Mouse (Mus musculus): Measurements from ENCODE around the gene Nadk. TPM values are rescaled to one million over a fixed set of nuclear protein-coding genes. Genes with fewer than 3 reads are reported as not detected.
A peak's percentile ranks its signal among the peaks of the same experiment; 100 is the strongest.

Nadk gene
- total RNA-seq (2017) = 50.8 and 57.0 TPM in 2 replicates

DNA sequence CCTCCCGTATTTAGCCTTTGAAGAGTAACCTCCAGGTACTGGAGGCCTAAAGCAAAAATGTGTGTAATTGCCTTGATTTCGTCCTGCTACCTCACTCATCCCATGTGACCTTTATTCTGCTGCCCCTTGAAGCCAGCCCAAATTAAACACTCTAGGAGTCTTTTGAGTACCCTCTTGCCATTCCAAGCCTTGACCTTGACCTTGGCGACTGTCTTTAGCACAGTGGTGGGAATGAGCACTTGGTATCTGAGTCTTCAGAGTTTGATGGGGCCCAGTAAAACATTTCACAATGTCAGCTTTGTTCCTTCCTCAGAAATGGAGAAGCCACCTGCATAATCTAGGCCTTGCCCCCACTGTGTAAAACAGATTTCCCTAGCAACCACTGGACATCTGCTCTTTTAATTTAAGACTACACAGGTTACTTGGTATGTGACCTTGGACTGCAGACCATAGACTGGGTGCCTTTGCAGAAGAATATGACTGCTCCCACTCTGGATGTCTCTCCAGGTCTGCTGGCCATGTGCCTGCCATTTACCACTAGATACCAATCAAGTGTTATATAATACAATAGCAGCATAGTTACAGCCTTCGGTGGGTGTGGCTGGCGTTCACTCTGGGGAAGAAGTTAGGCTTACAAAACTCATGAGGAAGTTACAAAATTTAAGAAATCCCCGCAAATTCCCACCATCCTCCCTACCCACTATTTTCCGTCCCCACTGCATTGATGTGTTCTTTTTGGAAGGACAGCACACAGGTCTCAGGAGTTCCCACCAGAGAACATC is at the start of gene Nadk:
Nadk (plus strand) TSS at position 718 of the 782 bp plus-strand sequence.
- ATAC-seq (replicated peaks; ENCODE audit: low read depth, poor library complexity, severe bottlenecking) = peak; percentile 20

DNA sequence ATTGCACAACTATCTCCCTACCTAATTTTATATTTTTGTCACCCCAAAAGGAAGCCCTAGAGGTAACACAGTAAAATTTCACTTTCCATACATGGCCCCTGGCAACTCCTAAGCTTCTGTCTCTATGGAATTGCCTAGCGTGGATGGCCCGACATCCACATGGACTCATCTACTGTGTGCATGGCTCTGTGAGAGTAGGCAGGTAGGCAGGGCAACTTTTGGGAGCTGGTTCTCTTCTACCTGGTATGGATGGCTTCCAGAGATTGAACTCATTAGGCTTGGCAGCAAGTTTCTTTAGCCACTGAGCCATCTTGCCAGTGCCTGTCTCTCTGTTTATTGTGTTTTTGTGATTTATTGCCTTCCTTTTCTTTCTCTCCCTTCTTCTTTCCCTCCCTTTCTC is 47.4 kb upstream of the Nadk start:
- no peak for ATAC-seq (replicated peaks; ENCODE audit: low read depth, poor library complexity, severe bottlenecking)

DNA sequence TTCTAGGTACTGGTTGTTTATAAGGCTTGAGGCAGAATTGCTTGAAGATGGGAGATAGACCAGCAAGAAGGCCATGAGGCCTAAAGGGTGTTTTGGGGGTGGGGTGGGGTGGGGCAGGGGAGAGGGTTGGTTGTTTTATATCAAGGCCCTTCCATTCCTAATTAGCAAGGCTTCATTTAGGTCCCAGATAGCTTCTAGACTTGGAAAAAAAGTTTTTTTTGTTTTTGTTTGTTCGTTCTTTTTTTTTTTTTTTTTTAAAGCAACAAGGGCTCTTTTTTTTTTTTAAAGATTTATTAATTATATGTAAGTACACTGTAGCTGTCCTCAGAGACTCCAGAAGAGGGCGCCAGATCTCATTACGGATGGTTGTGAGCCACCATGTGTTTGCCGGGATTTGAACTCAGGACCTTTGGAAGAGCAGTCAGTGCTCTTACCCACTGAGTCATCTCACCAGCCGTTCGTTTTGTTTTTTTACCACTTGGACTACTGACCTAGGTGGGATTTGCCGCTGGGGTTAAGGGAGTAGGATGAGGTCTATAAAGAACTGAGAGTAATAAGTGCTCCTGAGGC is 44.1 kb upstream of the Nadk start:
- no peak for ATAC-seq (replicated peaks; ENCODE audit: low read depth, poor library complexity, severe bottlenecking)

DNA sequence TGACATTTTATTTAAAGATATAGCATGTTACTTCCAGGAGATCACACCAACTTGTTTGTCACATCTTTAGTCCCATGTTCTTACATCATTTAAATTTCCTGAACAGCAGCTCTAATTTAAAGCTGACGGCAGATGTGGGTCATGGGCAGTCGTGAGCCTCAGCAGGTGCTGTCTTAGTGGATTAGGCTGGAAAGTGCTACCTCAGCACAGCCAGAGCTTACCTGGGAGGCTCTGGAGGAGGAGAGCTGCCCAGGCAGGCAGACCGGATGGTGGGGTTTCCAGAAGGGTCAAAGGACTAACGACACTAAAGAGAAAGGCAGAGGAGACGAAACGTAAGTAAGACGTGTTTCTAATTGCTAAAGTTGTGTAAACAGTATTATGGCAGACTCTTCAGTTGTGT is 39.9 kb upstream of the Nadk start:
- ATAC-seq (replicated peaks; ENCODE audit: low read depth, poor library complexity, severe bottlenecking) = no peak

DNA sequence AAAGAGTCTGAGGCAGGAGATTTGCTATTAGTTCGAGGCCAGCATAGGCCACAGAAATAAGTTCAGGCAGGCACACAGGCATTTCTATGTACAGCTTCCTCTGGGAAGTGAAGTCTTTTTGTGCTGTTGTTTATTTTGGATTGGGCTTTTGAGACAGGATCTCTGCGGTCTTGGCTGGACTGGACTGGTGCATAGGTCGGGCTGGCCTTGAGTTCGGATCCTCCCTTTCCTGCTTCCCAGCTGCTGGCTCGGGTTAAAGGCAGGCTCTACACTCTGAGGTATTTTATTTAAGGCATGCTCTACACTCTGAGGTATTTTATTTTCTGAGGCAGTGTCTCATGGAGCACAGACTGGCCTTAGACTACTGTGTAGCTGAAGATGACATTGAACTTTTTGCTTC is 36.4 kb upstream of the Nadk start:
- ATAC-seq (replicated peaks; ENCODE audit: low read depth, poor library complexity, severe bottlenecking) = no peak

DNA sequence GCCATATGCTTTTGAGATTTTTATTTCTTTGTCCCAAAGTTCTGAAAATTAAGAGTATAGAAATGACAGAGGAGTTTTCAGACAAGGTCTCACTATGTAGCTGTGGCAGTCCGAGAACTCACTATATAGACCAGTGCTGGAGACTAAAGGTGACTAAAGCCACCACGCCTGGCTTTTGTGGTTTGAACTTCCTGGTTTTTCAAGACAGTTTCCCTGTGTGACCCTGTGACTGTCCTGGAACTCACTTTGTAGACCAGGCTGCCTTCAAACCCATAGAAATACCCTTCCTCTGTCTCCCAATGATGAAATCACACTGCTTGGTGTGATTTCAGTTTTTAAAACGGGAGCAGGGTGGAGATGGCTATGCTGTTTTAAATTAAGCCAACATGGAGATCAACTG is 32.9 kb upstream of the Nadk start:
- no peak for ATAC-seq (replicated peaks; ENCODE audit: low read depth, poor library complexity, severe bottlenecking)

DNA sequence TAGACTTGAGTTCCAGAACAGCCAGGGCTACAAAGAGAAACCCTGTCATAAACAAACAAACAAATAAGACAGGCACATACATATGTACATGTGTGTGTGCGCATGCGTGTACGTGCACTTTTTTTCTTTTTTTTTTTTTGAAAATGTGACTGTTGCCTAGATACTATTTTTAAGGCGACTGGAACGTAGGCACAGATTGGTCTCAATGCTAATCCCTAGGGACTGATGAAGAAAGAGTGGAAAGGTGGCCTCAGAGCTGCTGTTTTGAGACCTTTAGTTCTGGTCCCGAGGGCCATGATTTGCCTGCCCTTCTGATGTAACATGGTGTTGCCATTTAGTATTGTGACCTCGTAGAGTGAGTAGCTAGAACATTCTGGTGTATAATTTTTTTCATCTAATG is 12.2 kb upstream of the Nadk start:
- ATAC-seq (replicated peaks; ENCODE audit: low read depth, poor library complexity, severe bottlenecking) = no peak

DNA sequence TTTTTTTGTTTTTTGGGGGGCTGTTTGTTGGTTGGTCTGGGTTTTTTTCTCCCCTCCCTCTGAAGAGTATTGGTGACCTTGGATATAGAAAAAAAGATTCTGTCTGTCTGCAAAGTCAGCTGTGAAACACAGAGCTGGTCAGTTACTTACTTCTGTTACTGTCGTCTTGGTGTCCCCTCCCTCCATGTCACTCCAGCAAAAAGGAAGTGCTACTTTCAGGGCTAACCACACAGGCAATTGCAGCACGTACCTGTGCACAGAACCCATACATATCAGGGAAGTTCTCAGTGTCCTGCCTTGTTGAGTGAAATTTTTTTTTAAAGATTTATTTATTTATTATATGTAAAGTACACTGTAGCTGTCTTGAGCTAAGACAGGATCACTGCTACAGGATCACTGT is 11.7 kb upstream of the Nadk start:
- peak; percentile 42; the same call in 1 of the 2 replicates for ATAC-seq (replicated peaks; ENCODE audit: low read depth, poor library complexity, severe bottlenecking)

DNA sequence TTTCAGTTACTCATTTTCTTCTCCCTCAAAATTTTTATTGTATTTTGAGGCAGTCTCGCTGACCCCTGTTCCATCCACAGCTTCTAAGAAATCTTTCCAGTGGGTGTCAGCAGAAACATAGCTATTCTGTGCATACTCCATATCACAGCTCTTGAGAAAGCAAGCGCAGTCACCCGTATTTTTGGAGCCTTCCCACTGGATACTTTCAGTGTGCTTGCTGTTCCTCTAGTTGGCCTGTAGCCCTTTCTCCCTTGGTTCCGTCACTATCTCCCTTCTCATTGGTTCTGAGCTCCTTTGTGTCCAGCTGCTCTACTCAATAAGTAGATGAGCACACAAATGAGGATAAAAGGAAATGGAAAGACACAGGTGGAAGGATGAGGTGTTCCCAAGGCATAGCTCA is 11.1 kb upstream of the Nadk start:
- ATAC-seq (replicated peaks; ENCODE audit: low read depth, poor library complexity, severe bottlenecking) = no peak

DNA sequence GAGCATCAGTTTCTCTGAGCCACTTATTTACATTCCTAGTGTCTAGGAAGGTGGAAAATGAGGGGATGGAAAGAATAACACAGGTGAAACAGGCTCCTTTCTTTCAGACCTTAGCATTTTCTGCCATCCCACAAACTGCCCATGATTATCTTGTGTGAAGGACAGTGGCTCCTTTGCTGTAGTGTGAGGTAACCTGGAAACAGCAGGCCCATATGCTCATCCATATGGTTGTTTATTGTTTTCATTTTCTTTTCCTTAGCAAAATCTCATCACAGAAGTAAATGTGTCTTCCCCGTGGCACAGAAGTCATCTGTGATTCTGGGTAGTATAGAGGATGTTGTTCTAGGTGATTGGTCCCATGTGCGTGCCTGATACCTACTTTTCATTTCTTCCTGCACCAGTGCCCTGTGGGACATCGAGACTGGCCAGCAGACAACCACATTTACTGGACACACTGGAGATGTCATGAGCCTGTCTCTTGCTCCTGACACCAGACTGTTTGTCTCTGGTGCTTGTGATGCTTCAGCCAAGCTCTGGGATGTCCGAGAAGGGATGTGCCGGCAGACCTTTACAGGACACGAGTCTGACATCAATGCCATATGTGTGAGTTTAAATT is 9.2 kb upstream of the Nadk start:
- ATAC-seq (replicated peaks; ENCODE audit: low read depth, poor library complexity, severe bottlenecking) = no peak

DNA sequence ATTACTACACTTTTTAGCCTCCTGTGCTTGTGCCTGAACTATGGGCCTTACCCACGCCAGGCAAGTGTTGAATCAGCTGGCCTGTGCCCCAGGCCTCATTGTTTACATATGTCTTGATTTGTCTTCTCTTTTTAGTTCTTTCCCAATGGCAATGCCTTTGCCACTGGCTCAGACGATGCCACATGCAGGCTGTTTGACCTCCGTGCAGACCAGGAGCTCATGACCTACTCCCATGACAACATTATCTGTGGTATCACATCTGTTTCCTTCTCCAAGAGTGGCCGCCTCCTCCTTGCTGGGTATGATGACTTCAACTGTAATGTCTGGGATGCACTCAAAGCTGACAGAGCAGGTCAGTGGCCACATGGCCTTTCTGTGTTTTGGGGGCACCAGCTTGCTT is 7.3 kb upstream of the Nadk start:
- ATAC-seq (replicated peaks; ENCODE audit: low read depth, poor library complexity, severe bottlenecking) = peak; percentile 45

DNA sequence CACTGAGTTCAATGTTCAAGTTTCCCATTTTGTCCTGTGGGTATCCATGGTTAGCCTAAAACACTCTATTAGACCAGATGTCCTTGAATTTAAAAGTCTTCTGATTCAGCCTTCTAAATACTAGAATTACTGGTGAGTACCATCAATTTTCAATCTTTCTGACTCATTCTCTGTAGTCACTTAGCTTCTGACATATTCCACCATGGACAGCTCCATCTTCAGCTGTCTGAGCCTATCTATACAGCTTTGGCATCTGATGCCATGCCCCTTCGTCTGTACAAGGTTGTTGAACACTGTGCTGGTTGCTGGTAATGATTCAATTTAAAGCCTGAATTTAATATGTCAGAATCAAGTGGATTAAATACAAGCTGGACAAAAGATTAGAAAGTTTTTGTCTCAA is 6.7 kb upstream of the Nadk start:
- no peak for ATAC-seq (replicated peaks; ENCODE audit: low read depth, poor library complexity, severe bottlenecking)

DNA sequence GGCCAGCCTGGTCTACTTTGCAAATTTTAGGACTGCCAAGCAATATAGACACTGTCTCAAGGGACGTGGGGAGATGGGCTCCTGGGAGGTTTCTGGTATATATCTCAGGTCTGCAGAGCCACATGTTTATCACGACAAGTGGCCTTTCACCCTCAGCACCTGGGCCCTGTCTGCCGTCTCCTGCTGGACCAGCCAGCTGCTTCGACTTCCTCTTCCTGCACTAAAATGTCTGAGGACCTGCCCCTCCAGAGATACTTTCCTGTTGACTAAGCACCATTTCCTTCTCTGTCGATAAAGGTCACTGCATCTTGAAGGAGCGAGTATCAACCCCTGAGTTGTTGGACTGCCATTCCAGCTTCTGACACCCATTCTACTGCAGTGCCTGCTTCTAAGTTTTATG is 2.7 kb upstream of the Nadk start:
- no peak for ATAC-seq (replicated peaks; ENCODE audit: low read depth, poor library complexity, severe bottlenecking)

DNA sequence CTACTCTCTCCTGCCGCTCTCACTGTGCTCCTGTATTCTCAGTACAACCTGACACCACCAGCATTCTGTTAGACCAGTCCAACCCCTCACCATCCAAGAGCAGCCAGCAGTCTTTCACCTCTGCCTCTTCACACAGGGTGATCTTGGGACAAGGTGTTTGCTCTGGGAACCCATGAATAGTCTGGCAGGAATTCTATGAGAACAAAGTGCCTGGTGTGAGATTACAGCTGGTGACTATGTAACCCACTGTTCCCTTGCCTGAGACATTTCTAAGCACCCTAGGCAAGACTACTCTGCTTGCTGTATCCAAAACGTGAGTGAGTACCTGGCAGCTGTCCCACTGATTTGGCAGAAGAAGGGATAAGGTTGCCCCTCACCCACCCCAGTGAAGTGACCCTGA is 1.2 kb upstream of the Nadk start:
- no peak for ATAC-seq (replicated peaks; ENCODE audit: low read depth, poor library complexity, severe bottlenecking)

DNA sequence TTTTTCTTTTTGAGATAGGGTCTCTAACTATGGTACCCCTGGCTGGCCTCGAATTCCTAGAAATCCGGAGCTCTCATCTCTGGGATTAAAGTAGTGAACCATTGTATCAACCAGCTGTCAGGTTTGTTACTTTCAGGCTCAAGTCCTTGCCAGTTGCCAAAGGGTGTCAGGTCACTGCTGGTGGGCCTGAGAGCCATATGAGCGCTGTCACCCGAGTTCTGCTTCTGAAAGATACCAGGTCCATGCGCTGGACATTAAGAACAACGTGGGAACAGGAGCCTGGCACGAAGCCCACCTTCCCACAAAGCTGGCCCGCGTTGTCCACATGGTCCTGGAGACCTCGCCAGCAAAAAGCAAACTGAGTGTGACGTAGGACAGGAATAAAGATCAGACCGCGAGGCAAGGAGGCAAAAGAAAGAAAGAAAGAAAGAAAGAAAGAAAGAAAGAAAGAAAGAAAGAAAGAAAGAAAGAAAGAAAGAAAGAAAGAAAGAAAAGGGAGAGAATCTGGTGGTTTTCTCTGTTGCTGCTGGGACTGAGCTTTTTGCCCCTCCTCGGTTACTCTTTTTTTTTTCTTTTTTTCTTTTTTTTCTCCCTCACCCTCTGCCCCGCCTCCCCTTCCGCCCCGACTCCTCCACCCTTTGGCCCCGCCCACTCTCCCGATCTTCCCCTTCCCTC is 684 bp downstream of the Nadk start:
- ATAC-seq (replicated peaks; ENCODE audit: low read depth, poor library complexity, severe bottlenecking) = no peak

DNA sequence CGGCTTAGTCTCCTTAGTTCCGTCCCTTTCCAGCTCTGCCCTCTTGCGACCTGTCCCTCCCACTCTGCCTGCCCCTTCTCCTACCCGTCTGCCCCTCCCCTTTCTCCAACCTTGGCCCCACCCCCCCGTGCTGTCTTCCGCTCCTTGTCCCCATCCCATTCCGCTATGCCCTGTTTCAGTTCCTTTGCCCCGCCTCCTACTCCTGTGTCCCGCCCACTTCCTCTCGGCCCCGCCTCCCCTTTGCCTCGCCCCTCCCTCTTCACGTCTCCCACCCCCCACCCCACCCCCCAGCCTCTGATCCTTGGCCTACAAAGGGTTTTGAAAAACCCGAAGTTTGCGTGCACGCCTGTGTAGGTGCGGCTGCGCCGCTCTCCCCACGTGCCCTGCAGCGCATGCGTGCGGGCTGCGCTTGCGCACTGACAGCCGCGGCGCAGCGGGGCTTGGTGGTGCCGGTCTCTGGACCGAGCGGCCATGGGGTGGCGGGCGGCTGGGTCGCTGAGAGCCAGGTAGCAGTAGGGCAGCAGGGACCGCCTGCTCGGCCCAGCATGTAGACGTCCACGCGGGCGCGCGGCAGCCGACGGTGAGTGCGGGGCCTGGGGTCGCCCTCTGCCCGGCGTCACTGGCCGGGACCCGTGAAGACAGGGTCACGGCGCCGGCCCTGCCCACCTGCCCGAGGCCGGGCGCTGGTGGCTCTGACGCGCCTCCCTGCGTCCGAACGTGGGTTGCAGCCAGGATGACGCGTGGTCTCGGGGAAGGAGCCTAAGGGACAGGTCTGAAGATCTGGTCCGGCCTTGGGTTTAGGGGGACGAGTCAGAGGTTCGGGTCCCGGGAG is 1.4 kb downstream of the Nadk start:
- ATAC-seq (replicated peaks; ENCODE audit: low read depth, poor library complexity, severe bottlenecking) = peak; percentile 80

DNA sequence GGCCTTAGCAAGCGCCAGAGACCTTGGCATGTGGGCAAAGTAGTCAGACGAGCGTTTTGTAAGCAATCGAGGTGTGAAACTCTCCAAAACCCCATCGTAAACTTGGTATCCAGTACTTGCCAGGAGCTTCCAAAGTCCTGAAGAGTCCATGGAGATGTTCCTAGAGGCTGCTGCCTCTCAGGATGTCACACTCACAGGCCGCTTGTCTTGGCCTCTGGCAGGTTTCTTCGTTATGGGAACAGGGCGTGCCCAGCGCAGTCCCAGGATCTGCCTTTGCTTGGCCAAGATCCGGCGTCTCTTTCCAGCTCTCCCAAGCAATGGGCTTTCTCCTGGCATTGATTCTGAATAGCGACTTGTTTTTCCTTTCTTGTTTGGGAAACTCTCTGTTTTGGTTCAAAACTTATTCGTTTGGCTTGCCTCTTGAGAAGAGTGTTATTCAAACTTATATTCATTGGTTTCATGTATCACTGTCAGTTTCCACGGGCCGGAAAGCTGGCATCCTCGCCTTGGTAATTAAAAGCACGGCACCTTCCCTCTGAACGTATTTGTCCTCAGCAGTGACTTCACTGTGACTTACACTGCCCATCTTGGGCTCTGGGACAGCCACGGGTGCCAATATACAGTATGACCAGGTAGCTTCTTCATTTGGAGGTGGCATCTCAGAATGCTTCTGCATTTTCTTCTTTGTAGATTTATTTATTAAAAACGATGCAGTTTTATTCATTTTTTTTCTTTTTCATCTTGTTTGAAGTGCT is 2.3 kb downstream of the Nadk start:
- ATAC-seq (replicated peaks; ENCODE audit: low read depth, poor library complexity, severe bottlenecking) = no peak

DNA sequence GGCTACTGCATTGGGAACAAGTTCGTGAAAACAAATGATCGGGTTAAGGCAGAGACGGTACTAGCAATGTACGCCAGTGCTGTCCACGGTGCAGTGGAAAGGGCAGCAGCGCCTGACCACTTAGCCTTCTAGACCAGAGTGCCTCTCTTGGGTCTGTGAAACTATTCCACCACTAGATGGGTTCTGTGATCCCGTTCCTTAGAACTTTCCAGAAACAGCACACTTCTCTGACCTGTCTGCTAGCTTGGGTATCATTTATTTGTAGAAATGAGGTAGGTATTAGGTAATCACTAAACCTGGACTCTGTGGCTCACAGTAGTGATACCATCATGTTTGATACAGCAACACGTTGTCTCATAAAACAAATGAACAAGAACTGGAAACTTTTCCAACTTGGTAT is 4.4 kb downstream of the Nadk start:
- no peak for ATAC-seq (replicated peaks; ENCODE audit: low read depth, poor library complexity, severe bottlenecking)

DNA sequence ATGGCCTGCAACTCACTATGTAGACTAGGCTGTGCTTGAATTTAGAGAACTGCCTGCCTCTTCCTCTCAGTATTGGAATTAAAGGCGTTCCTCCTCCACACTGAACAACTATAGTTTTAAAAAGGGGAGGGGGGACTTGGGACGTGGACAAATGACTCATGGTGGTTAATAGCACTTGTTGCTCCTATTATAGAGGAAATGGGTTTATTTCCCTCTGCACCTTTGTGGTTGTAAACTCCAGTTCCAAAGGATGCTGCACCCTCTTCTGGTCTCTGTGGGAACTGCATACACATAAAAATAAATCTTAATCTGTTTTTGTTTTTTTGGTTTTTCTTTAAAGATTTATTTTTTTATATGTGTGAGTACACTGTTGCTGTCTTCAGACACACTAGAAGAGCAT is 6.0 kb downstream of the Nadk start:
- ATAC-seq (replicated peaks; ENCODE audit: low read depth, poor library complexity, severe bottlenecking) = peak; percentile 30

Measured in common myeloid progenitor, adult 5-6 weeks (primary cell).